Mouse (Mus musculus): ENCODE measurements around the gene Cox6a1. TPM values are rescaled to one million over a fixed set of nuclear protein-coding genes. Genes with fewer than 3 reads are reported as not detected.

Cox6a1 gene
- polyA plus RNA-seq, 1 experiment from 2014 or later = 927 TPM

DNA sequence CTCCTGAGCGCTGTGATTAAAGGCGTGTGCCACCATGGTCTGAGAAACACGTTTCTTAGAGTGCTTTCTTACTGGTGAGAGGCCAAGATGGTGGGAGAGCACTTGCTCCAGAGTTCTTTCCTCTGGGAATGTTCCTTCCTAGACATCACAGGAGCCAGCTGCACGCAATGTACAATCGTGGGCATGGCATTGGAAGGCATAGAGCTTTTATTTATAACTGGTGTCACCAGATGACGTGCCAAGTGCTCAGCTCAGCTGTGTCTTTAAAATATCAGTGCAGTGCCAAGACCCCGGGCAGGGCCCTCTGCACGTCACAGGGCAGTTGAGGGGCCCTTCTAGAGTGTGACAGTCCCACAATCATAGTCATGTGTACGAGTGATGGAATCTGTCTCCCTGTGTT lies 17.8 kb downstream of the Cox6a1 start:
- H3K36me3 ChIP-seq (ENCODE audit: control insufficient read depth, insufficient read depth, low read length) = peaks cover 11% of the 10 kb centered on the region
- H3K9me3 ChIP-seq (replicated peaks; ENCODE audit: control insufficient read depth, low read length) = no peaks in the 10 kb centered on the region
- no peak for ATAC-seq (ENCODE audit: insufficient read depth, low FRiP score)

DNA sequence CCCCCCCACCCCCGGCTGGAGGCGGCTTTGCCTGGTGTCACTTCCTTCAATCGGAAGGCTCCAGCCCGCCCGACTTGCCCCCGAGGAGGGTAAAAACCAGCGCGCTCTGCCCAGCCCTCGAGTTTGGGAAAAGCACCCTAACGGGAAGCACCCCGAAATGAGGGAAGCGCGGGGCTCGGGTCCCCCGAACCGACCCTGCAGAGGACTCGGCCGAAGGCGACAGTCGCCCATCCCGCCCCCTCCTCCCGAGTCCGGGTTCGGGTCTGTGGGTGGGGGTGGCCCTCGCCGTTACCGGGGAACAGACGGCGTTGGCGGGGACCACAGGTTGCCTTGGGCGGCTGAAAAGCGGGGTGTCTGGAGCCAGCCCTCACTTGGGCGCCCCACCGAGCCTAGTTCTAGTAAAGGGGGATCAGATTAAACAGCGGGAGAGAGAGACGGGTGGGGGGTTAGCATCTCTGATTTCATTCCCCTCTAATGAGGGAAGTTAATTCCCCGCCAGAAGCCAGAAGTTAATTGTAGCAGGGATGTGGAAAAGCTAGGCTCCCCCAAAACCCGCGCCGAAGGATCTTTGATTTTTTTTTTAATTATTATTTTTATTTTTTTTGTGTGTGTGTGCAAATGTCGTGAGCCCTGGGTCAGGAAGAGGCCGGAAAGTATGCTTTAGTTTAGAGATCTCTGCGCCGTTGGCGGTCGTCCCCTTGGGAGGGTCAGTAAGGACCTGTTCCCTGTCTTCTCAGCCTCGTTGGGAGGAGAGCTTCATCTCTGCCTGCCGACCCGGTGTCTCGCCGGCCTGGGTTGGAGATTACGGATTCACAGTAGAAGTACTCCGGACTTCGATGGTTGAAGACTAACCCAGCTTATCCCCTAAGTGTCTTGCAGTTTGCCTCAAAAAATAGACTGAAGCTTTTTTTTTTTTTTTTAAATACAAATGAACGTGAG lies 20.9 kb downstream of the Cox6a1 start:
- Histone ChIP-seq H3K9me3 (replicated peaks; ENCODE audit: control insufficient read depth, low read length) (no peaks in the 10 kb centered on the region), H3K4me2 (ENCODE audit: low read depth, low read length) (peak overlapping the region; percentile 74), H3K9ac (ENCODE audit: low read length) (peak overlapping the region; percentile 95), H3K36me3 (ENCODE audit: control insufficient read depth, insufficient read depth, low read length) (0 out of 2 replicates have a peak, but pooled peaks cover 1% of the 10 kb centered on the region), H3K27me3 (ENCODE audit: control insufficient read depth, insufficient read depth, low read length) (no peaks in the 10 kb centered on the region), H3K4me1 (ENCODE audit: control insufficient read depth, insufficient read depth, low read length) (peaks cover 20% of the 10 kb centered on the region), H3K27ac (ENCODE audit: low read length) (peak overlapping the region; percentile 85), H3K4me3 (replicated peaks; ENCODE audit: low read length) (peak overlapping the region; percentile 94)
- ATAC-seq (ENCODE audit: insufficient read depth, low FRiP score) = peak; percentile 14; the same call in 1 of the 2 replicates
- under 1% methylated on average over 55 of the region's 55 CpGs for WGBS

More for the DNA sequence above, 17.8 kb downstream of the Cox6a1 start:
- H3K27ac ChIP-seq (ENCODE audit: low read length) = no peak overlapping the region
- 80% methylated on average over 9 of the region's 9 CpGs for WGBS
- no peak overlapping the region for H3K4me3 ChIP-seq (replicated peaks; ENCODE audit: low read length)
- no peaks in the 10 kb centered on the region for H3K27me3 ChIP-seq (ENCODE audit: control insufficient read depth, insufficient read depth, low read length)
- H3K4me1 ChIP-seq (ENCODE audit: control insufficient read depth, insufficient read depth, low read length) = peaks cover 16% of the 10 kb centered on the region
- no peak overlapping the region for H3K9ac ChIP-seq (ENCODE audit: low read length)
- no peak overlapping the region for H3K4me2 ChIP-seq (ENCODE audit: low read depth, low read length)

DNA sequence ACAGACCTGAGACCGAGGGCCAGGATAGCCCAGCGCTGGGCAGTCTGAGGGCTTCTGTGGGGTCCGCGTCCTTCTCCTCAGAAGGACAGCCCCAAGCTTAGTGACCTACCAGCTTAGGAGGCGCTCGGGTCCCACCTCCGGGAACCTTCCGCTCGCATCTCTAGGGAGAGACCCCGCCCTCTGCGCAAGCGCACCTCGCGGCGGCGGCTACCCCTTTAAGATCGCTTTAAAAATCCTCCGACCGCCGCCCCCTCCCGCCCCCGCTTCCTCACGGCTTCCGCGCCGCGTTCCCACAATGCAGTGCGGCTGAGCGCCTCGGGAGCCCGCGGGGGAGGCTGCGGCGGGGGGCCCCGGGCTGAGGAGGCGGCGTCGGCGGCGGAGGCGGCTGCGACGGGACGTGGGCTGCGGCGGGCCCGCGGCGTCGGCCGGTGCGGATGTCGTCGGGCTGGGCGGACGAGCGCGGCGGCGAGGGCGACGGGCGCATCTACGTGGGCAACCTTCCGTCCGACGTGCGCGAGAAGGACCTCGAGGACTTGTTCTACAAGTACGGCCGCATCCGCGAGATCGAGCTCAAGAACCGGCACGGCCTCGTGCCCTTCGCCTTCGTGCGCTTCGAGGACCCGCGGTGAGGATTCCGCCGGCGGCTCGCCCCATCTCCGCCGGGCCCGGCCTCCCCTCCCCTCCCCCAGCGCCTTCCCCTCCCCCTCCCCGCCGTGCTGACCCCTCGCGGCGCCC lies 21.7 kb downstream of the Cox6a1 start, which contains the start of gene Srsf9:
Gene Srsf9, plus strand, starts transcription at position 303 of the 735 bp plus-strand sequence.
- Histone ChIP-seq H3K9ac (ENCODE audit: low read length) (peak within 1 kb of the TSS; percentile 95), H3K27me3 (ENCODE audit: control insufficient read depth, insufficient read depth, low read length) (no peaks in the 10 kb centered on the region), H3K4me2 (ENCODE audit: low read depth, low read length) (peak within 1 kb of the TSS; percentile 74), H3K27ac (ENCODE audit: low read length) (peak within 1 kb of the TSS; percentile 85), H3K36me3 (ENCODE audit: control insufficient read depth, insufficient read depth, low read length) (no peaks in the 10 kb centered on the region), H3K9me3 (replicated peaks; ENCODE audit: control insufficient read depth, low read length) (no peaks in the 10 kb centered on the region), H3K4me1 (ENCODE audit: control insufficient read depth, insufficient read depth, low read length) (peaks cover 20% of the 10 kb centered on the region), H3K4me3 (replicated peaks; ENCODE audit: low read length) (peak within 1 kb of the TSS; percentile 94)
- under 1% methylated on average over 92 of the region's 97 CpGs for WGBS
- ATAC-seq (ENCODE audit: insufficient read depth, low FRiP score) = peak; percentile 96

DNA sequence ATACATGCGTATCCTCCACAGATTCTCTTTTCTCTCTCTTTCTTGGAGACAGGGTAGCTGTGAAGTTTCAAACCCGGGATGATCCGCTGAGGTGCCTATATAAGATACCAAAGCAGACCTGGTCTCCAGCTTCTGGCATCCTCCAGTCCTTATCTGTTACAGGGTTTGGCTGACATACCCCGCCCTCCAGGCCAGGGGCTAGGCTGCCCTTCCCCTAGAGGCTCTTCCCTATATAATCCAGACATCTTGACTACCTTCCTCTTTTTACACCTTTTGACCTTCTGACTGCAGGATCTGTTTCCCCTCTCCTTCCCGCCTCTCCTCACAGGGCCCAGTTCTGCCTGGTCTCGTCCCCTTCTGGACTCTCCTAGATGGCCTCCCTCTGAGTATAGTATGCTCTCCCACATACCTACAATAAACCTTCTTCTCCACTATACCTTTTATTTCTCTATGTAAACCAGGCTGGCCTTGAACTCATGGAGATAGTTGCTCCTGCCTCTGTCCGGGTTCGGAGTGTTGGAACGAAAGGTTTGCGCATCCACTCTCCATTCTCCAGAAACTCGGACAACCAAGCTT lies 22.4 kb downstream of the Cox6a1 start:
- Histone ChIP-seq H3K4me3 (replicated peaks; ENCODE audit: low read length) (peak overlapping the region; percentile 94), H3K4me1 (ENCODE audit: control insufficient read depth, insufficient read depth, low read length) (peaks cover 20% of the 10 kb centered on the region), H3K4me2 (ENCODE audit: low read depth, low read length) (peak overlapping the region; percentile 74), H3K9me3 (replicated peaks; ENCODE audit: control insufficient read depth, low read length) (no peaks in the 10 kb centered on the region), H3K36me3 (ENCODE audit: control insufficient read depth, insufficient read depth, low read length) (no peaks in the 10 kb centered on the region), H3K27ac (ENCODE audit: low read length) (peak overlapping the region; percentile 67), H3K27me3 (ENCODE audit: control insufficient read depth, insufficient read depth, low read length) (no peaks in the 10 kb centered on the region), H3K9ac (ENCODE audit: low read length) (peak overlapping the region; percentile 95)
- 16% methylated on average over 11 of the region's 11 CpGs for WGBS
- peak; percentile 41; the same call in 1 of the 2 replicates for ATAC-seq (ENCODE audit: insufficient read depth, low FRiP score)

DNA sequence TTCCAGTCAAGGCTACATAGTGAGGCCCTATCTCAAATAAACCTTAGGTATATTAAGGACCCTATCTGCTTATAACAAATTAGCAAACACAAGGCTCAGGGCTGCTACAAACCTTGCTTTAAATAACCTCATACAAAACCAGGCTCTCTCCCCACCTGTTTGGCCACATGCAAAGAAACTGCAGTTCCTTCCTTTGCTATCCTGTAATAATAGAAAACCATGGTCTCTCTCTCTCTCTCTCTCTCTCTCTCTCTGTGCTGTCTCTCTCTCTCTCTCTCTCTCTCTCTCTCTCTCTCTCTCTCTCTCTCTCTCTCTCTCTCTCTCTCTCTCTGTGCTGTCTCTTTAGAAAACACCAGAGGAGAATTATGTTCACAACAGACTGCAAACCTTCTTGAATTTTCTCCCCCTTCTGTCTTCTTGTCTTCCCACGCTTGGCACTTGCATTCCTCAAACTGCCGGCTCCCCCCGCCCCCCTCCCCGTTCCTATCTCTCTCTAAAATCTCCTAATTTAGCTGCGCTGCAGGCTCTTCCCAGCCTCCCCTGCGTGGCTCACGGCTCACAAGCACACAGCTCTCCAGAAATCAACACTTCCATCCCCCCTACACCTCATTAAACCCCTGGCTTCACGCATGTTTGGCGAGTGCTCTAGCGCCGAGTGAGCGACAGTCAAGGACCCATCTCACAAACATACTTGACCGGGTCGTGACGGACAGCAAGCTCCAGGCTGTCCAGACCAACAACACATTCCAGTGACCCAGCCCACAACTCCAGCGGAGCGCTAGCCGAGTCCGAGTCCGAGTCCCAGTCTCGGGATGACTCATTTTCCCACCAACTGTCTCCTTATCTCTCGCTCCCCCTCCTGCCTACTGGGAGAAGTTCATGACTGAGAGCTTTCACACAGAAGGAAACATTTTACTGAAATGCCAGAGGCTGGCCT lies 29.5 kb downstream of the Cox6a1 start:
- H3K4me1 ChIP-seq (ENCODE audit: control insufficient read depth, insufficient read depth, low read length) = peaks cover 28% of the 10 kb centered on the region
- peak overlapping the region; percentile 68 for H3K9ac ChIP-seq (ENCODE audit: low read length)
- ATAC-seq (ENCODE audit: insufficient read depth, low FRiP score) = peak; percentile 79; the same call in 1 of the 2 replicates
- H3K4me3 ChIP-seq (replicated peaks; ENCODE audit: low read length) = peak overlapping the region; percentile 46
- peak overlapping the region; percentile 92 for H3K27ac ChIP-seq (ENCODE audit: low read length)
- H3K27me3 ChIP-seq (ENCODE audit: control insufficient read depth, insufficient read depth, low read length) = no peaks in the 10 kb centered on the region
- WGBS = 1% methylated on average over 22 of the region's 22 CpGs
- H3K4me2 ChIP-seq (ENCODE audit: low read depth, low read length) = peak overlapping the region; percentile 70
- no peaks in the 10 kb centered on the region for H3K36me3 ChIP-seq (ENCODE audit: control insufficient read depth, insufficient read depth, low read length)
- H3K9me3 ChIP-seq (replicated peaks; ENCODE audit: control insufficient read depth, low read length) = no peaks in the 10 kb centered on the region

DNA sequence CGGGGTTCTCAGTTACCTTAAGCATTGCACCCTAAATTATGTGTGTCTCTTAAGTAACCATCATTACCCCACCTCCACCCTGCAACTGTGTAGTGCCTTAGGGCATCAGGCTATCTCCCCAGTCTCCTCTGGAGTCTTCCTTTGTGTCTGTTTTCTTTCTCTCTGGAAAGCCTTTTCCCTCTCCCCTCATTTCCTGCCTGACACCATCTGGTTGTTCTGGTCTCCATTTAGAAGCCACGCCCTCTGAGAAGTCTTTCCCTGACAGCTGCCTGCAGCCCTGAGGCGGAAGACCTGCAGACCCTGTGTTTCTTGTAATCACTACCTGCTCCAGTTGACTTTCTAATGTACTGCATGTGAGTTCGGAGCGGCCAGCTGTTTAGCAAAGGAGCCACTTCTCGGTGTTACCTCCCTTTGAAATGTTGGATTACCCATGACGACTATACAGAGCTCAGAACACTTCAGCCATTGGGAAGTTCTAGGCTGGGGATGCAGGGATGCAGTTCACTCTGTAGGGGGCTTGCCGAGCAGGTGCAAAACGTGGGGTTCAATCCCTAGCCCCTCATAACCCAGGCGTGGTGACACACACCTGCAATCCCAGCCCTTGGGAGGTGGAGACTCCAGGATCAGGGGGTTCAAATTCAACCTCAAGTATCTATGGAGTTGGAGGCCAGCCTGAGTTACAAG lies 31.0 kb downstream of the Cox6a1 start:
- Histone ChIP-seq H3K9ac (ENCODE audit: low read length) (peak overlapping the region; percentile 67), H3K4me2 (ENCODE audit: low read depth, low read length) (peak overlapping the region; percentile 29), H3K27ac (ENCODE audit: low read length) (peak overlapping the region; percentile 92), H3K4me3 (replicated peaks; ENCODE audit: low read length) (no peak overlapping the region; the same call in 1 of the 2 replicates), H3K4me1 (ENCODE audit: control insufficient read depth, insufficient read depth, low read length) (peaks cover 37% of the 10 kb centered on the region), H3K27me3 (ENCODE audit: control insufficient read depth, insufficient read depth, low read length) (no peaks in the 10 kb centered on the region), H3K9me3 (replicated peaks; ENCODE audit: control insufficient read depth, low read length) (no peaks in the 10 kb centered on the region), H3K36me3 (ENCODE audit: control insufficient read depth, insufficient read depth, low read length) (no peaks in the 10 kb centered on the region)
- peak; percentile 45; the same call in 1 of the 2 replicates for ATAC-seq (ENCODE audit: insufficient read depth, low FRiP score)
- WGBS = 7% methylated on average over 10 of the region's 10 CpGs

DNA sequence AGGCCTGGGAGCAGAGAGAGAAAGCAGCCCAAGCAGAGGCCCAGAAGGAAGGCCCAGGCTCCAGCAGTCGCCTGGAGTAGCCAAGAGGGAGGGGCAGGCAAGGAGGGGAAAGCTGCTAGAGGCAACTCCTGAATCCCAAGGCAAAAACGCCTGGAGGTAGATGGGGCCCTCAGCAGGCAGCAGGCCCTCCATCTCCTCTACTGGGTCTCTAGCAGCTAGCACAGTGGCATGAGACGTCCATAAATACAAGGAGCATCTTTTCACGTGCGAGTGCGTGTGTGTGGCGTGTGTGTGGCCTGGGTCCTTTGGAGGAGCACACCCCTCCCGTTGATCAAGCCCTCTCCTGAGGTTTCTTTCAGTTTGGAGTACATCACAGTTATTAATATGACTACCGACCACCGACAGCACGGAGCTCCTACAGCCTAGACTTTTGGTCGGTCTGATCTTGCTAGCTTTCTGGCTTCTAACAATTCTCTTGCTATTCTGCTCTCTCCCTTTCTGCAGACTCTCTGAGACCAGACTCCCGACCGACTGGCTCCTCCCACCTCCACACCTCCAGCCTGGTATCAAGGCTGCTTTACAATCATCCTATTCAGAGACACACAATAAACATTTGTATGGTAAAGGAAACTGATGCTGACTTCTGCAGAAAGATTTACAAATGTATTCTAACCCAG lies 31.7 kb downstream of the Cox6a1 start:
- H3K36me3 ChIP-seq (ENCODE audit: control insufficient read depth, insufficient read depth, low read length) = no peaks in the 10 kb centered on the region
- H3K27ac ChIP-seq (ENCODE audit: low read length) = peak overlapping the region; percentile 92
- no peak for ATAC-seq (ENCODE audit: insufficient read depth, low FRiP score)
- H3K9ac ChIP-seq (ENCODE audit: low read length) = peak overlapping the region; percentile 67
- peak overlapping the region; percentile 29; the same call in 1 of the 2 replicates for H3K4me2 ChIP-seq (ENCODE audit: low read depth, low read length)
- WGBS = 16% methylated on average over 14 of the region's 14 CpGs
- peaks cover 37% of the 10 kb centered on the region for H3K4me1 ChIP-seq (ENCODE audit: control insufficient read depth, insufficient read depth, low read length)
- H3K9me3 ChIP-seq (replicated peaks; ENCODE audit: control insufficient read depth, low read length) = no peaks in the 10 kb centered on the region
- H3K27me3 ChIP-seq (ENCODE audit: control insufficient read depth, insufficient read depth, low read length) = no peaks in the 10 kb centered on the region
- H3K4me3 ChIP-seq (replicated peaks; ENCODE audit: low read length) = no peak overlapping the region
